Mouse (Mus musculus) stomach, embryonic 16.5 days (tissue): Measurements from ENCODE around the gene Efcab7. TPM values are rescaled to one million over a fixed set of nuclear protein-coding genes. Genes with fewer than 3 reads are reported as not detected.

Experiments used
- ATAC-seq: fragments of 200-750 bp; cut with Nextera tagmentation; 2 replicates; pipeline ENCODE4 v1.8.0; 2017; ENCODE audit warnings: moderate number of reproducible peaks, moderate TSS enrichment; ENCODE audit not compliant: insufficient read depth, low FRiP score
- H3K27ac ChIP-seq: fragments of 300-500 bp; sonication (generic); 2 replicates; pipeline ENCODE4 v1.5.1; 2014; ENCODE audit warnings: low read length
- H3K27me3 ChIP-seq: fragments of 300-500 bp; sonication (generic); 2 replicates; pipeline ENCODE4 v1.6.1; 2014; ENCODE audit warnings: low read length, control low read depth, mixed read lengths; ENCODE audit not compliant: control insufficient read depth, insufficient read depth
- H3K36me3 ChIP-seq: fragments of 300-500 bp; sonication (generic); 2 replicates; pipeline ENCODE4 v1.6.1; 2014; ENCODE audit warnings: low read length; ENCODE audit not compliant: control insufficient read depth, insufficient read depth
- H3K4me1 ChIP-seq: fragments of 300-500 bp; sonication (generic); 2 replicates; pipeline ENCODE4 v1.6.1; 2014; ENCODE audit warnings: low read length, control low read depth, mixed read lengths; ENCODE audit not compliant: control insufficient read depth, insufficient read depth
- H3K4me2 ChIP-seq: fragments of 300-500 bp; sonication (generic); 2 replicates; pipeline ENCODE4 v1.6.1; 2014; ENCODE audit warnings: low read depth, low read length, mixed read lengths
- H3K4me3 ChIP-seq: fragments of 300-500 bp; sonication (generic); replicated peaks from 2 replicates; pipeline ENCODE4 v1.5.1; 2014; ENCODE audit warnings: mild to moderate bottlenecking, low read length
- H3K9ac ChIP-seq: fragments of 300-500 bp; sonication (generic); 2 replicates; pipeline ENCODE4 v1.6.1; 2014; ENCODE audit warnings: low read length
- H3K9me3 ChIP-seq: fragments of 300-500 bp; sonication (generic); replicated peaks from 2 replicates; pipeline ENCODE4 v1.6.1; 2016; ENCODE audit warnings: low read length, control low read depth; ENCODE audit not compliant: control insufficient read depth
- WGBS: fragments of 180-500 bp; shearing (Covaris S2); extraction: QIAGEN DNeasy Blood & Tissue Kit; methylation state at CpG from one replicate; pipeline ENCODE4 v1.1.7; 2014; 5-methylcytosine and 5-hydroxymethylcytosine counted together
- polyA plus RNA-seq: library from polyadenylated mRNA; unstranded; fragments of >200 nt; fragmentation: Nextera tagmentation; extraction: Ambion mirVana; gene quantifications from 2 replicates; pipeline ENCODE4 v1.2.1, GENCODE M21; 2015

The Efcab7 gene
- polyA plus RNA-seq, 1 experiment from 2014 or later = 19.6 TPM

DNA sequence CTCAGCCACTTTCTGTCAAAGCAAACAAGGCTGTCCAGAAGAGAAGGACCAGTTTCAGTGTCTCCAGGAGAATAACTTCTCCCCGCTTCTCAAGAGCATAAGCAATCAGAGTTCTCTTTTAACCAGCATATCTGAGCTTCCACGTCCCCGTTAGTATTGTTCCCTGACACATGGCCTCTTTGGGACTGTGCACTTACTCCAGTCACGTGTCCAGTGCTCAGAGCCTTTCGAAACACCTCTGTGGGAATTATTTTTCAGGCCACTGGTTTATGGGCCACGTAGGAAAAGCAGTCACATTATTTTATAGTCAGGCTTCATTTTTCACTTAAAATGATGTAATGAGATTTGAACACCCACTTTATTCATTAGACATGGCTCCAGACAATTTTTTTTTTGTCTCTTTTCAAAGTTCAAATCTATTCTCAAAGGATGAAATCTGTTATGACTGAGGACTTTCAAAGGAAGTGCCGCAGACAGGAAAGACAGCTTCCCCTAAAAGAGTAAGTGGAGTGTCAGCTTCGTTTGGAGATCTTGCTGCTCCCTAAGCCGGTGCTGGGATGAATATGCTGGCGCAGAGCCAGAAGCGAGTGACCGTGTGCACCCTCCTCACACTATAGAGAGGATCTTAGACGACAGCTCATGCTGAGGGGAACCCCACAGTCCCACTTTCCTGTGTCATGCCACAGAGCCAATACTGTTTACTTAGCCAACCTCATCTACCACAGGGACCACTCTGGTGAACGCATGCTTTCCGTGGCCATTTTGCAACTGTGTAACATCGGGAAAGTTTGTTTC is 110.9 kb downstream of the Efcab7 start:
- no peak for ATAC-seq
- Histone ChIP-seq H3K27ac (no peak overlapping the region), H3K9me3 (no peaks in the 10 kb centered on the region)

DNA sequence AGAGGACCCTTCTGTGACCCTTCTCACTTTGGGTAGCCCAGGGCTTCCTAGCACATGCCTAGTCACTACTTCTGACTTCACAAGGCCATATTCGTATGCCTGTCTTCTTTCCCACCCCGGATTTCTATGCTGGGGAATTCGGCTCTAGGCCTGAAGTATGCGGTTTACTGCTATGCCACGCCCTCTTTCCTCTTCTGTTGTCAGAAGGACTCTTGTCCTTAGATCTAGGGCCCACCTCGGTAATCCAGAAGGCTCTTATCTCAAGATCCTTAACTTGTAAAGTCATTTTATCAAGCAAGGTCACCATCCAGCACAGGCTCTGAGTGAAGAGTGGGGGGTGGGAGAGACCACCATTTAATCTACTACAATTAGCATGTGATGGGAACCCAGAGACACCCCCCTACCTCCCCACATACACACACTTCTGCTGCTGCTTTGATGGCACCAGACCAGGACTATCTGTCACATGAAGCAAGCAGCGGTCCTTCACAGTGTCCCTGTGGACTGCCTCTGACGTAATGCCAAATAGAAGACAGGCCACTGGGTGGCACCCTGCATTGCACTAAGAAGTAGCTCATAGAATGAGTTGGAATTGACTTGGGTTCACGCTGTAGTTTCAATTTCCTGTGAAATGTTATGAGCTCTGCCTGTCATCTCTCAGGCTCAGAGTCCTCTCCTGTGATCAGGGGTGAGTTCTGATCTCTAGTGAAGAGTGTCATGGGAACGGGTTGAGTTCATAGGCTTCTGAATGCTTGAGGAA is 112.8 kb downstream of the Efcab7 start:
- WGBS = 73% methylated on average over 10 of the region's 10 CpGs
- ATAC-seq = no peak; the same call in 1 of the 2 replicates
- H3K27ac ChIP-seq = no peak overlapping the region

More for the DNA sequence above, 110.9 kb downstream of the Efcab7 start:
- H3K4me3 ChIP-seq = no peak overlapping the region
- 59% methylated on average over 16 of the region's 16 CpGs for WGBS
- H3K4me2 ChIP-seq = no peak overlapping the region
- H3K4me1 ChIP-seq = no peaks in the 10 kb centered on the region
- H3K36me3 ChIP-seq = no peaks in the 10 kb centered on the region
- H3K9ac ChIP-seq = no peak overlapping the region
- no peaks in the 10 kb centered on the region for H3K27me3 ChIP-seq

DNA sequence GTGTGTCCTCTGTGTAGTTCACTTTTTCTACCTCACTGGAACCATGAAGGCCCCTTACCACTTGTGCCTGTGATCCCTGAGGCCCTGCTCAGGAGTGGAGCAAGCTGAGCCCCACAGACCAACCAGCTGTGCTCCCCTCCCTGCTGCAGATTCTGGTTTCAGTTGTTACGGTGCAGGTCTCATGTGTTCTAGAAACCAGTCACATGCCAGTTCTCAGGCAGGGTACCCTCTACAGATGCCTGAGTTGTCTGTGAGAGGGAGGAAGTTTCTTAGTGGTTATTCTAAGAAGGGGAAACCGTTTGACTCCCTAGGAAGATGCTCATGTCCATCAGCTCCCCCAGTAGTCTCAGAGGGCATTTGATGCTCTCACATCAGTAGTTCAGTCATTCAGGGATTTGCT is 115.6 kb downstream of the Efcab7 start:
- no peaks in the 10 kb centered on the region for H3K36me3 ChIP-seq
- no peaks in the 10 kb centered on the region for H3K9me3 ChIP-seq
- H3K9ac ChIP-seq = no peak overlapping the region
- no peaks in the 10 kb centered on the region for H3K4me1 ChIP-seq
- no peak overlapping the region for H3K4me3 ChIP-seq
- WGBS = 77% methylated on average over 2 of the region's 2 CpGs
- H3K27ac ChIP-seq = no peak overlapping the region
- no peak overlapping the region for H3K4me2 ChIP-seq
- H3K27me3 ChIP-seq = no peaks in the 10 kb centered on the region
- no peak for ATAC-seq

More for the DNA sequence above, 112.8 kb downstream of the Efcab7 start:
- no peak overlapping the region for H3K4me2 ChIP-seq
- H3K4me3 ChIP-seq = no peak overlapping the region
- no peaks in the 10 kb centered on the region for H3K9me3 ChIP-seq
- H3K36me3 ChIP-seq = no peaks in the 10 kb centered on the region
- H3K4me1 ChIP-seq = no peaks in the 10 kb centered on the region
- no peak overlapping the region for H3K9ac ChIP-seq
- H3K27me3 ChIP-seq = no peaks in the 10 kb centered on the region

DNA sequence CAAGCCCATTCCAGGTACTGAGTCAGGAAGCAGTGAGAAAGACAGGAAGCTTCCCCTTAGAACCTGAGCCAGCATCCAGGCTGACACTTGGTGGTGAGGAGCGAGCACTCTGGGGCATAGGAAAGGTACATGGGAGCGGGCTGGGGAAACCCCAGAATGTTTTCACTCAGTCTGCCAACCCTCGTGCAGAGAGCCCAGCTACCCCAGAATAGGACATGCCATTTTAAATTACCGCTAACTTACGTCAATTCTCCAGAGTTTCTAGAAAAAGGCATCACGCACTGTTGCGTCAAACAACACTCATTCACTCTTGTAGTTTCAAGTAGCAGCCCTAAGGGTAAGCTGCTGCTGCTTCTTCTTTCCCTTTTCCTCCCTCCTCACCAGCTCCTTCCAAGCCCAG is 116.0 kb downstream of the Efcab7 start:
- no peak overlapping the region for H3K4me3 ChIP-seq
- WGBS = 87% methylated on average over 7 of the region's 7 CpGs
- H3K36me3 ChIP-seq = no peaks in the 10 kb centered on the region
- no peak overlapping the region for H3K9ac ChIP-seq
- no peaks in the 10 kb centered on the region for H3K27me3 ChIP-seq
- no peaks in the 10 kb centered on the region for H3K4me1 ChIP-seq
- no peak overlapping the region for H3K27ac ChIP-seq
- H3K4me2 ChIP-seq = no peak overlapping the region
- ATAC-seq = no peak
- no peaks in the 10 kb centered on the region for H3K9me3 ChIP-seq

DNA sequence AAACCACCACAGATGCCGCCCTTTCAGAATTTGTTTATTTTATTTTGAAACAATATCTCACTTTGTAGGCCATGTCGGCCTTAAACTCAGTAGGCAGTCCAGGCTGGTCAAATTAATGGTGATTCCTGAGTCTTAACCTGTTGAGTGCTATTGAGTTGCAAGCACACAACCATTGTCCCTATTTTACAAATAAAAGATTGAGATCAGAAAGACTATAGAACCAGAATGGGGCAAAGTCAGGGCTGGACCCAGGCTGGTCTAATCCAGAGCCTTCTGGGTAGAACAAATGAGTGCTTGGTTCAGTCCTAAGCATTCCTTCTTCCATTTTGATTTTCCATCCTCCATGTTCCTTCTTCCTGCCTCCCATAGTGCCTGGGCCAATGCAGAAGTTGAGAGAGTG is 117.5 kb downstream of the Efcab7 start:
- Histone ChIP-seq H3K9me3 (no peaks in the 10 kb centered on the region), H3K9ac (no peak overlapping the region), H3K27me3 (no peaks in the 10 kb centered on the region), H3K4me3 (no peak overlapping the region), H3K27ac (no peak overlapping the region), H3K36me3 (no peaks in the 10 kb centered on the region), H3K4me1 (no peaks in the 10 kb centered on the region), H3K4me2 (no peak overlapping the region)
- no peak for ATAC-seq
- WGBS = 74% methylated on average over 2 of the region's 2 CpGs

DNA sequence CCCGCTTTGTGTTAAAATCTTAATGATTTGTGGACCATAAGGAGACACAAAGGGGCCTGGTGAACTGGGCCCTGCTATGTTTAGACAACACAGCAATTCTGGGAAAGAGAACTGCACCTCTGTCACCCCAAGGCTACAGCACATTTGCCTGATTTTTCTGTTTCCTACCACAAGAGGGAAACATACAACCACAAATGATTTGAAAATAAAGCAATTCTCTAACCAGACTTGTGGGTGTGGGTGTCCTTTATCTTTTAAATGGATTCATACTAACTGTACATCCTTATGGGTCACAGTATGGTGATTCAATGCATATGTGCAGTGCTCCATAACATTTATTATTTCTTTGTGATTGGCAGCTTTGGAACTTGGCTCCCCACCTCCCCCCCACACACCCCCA is 118.2 kb downstream of the Efcab7 start:
- peak; percentile 31; the same call in 1 of the 2 replicates for ATAC-seq
- WGBS = 63% methylated on average over 1 of the region's 1 CpGs
- no peaks in the 10 kb centered on the region for H3K27me3 ChIP-seq
- H3K27ac ChIP-seq = no peak overlapping the region
- H3K36me3 ChIP-seq = no peaks in the 10 kb centered on the region
- no peak overlapping the region for H3K9ac ChIP-seq
- H3K4me3 ChIP-seq = no peak overlapping the region
- H3K9me3 ChIP-seq = no peaks in the 10 kb centered on the region
- H3K4me1 ChIP-seq = no peaks in the 10 kb centered on the region
- H3K4me2 ChIP-seq = no peak overlapping the region

DNA sequence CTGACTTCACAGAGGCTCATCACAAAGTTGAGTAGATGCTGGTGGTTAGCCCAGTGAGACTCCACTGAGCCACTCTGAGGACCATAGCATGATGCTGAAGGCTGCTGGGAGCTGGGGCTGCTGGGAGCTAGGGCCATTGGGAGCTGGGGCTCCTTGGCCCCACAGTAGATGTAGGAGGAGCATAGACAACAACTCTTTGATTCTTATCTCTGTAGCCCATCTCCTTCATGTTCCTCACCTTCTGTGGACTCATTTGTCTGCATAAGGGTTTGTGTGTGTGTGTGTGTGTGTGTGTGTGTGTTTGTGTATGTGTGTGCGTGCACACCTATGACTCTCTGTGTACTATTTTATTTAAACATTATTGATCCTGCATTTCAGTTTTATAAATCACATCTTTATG is 118.9 kb downstream of the Efcab7 start:
- H3K36me3 ChIP-seq = no peaks in the 10 kb centered on the region
- H3K9ac ChIP-seq = no peak overlapping the region
- H3K4me3 ChIP-seq = no peak overlapping the region
- no peaks in the 10 kb centered on the region for H3K9me3 ChIP-seq
- WGBS = 74% methylated on average over 1 of the region's 1 CpGs
- ATAC-seq = 0 out of 2 replicates have a peak, but pooled peaks have one; percentile 29
- H3K4me1 ChIP-seq = no peaks in the 10 kb centered on the region
- no peak overlapping the region for H3K4me2 ChIP-seq
- H3K27ac ChIP-seq = no peak overlapping the region
- no peaks in the 10 kb centered on the region for H3K27me3 ChIP-seq

DNA sequence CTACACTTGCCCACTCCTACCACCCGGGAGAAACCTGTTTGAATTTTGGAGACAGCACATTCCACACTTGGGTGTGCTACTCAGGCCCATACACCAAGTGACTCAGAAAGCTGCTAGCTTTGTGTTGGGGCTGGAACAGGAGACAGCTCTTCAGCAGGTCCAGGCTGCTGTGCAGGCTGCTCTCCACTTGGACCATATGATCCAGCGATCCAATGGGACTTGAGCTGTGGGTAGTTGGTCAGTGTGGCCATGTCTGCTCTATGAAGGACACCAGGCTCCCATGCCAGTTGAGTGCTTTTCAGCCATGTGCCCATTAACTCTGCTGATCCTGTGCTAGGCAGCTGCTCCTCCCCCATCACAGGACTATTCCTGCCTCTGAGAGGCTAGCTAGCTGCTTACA is 124.9 kb downstream of the Efcab7 start:
- H3K9me3 ChIP-seq = no peaks in the 10 kb centered on the region
- no peak overlapping the region for H3K4me3 ChIP-seq
- no peak overlapping the region for H3K27ac ChIP-seq
- no peaks in the 10 kb centered on the region for H3K4me1 ChIP-seq
- no peak overlapping the region for H3K9ac ChIP-seq
- no peak for ATAC-seq
- H3K36me3 ChIP-seq = no peaks in the 10 kb centered on the region
- H3K4me2 ChIP-seq = no peak overlapping the region
- 77% methylated on average over 2 of the region's 2 CpGs for WGBS
- no peaks in the 10 kb centered on the region for H3K27me3 ChIP-seq

DNA sequence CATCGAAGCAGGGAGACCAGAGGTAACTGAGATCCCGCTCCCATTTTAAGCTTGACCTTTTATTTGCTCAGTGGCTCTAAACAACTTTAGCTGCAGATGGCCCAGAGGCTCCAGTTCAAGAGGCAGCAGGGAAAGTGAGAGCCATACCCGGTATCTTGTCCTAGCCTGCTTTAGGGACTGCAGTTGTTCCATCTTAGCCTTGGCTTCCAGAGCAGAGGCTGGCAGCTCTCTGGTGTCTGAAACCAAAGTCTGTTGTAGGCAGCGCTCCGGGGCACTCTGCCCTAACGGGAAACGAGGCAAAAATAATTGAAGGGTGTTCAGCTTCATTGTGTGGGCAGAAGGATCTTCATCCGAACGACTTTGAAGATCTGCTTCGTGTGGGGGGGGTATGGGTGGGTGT is 126.4 kb downstream of the Efcab7 start:
- ATAC-seq = no peak
- Histone ChIP-seq H3K4me1 (0 out of 2 replicates have a peak, but pooled peaks cover 9% of the 10 kb centered on the region), H3K4me2 (no peak overlapping the region), H3K36me3 (no peaks in the 10 kb centered on the region), H3K9ac (no peak overlapping the region), H3K4me3 (no peak overlapping the region), H3K9me3 (no peaks in the 10 kb centered on the region), H3K27ac (no peak overlapping the region), H3K27me3 (no peaks in the 10 kb centered on the region)
- 83% methylated on average over 10 of the region's 10 CpGs for WGBS
